Mouse (Mus musculus): ENCODE measurements at regions not wholly inside any gene's neighbourhood (a gene's known extent, or its start where the extent isn't known, plus 50 kb on each side); places are given as distances from the start of the nearest gene placed in this dataset.

DNA sequence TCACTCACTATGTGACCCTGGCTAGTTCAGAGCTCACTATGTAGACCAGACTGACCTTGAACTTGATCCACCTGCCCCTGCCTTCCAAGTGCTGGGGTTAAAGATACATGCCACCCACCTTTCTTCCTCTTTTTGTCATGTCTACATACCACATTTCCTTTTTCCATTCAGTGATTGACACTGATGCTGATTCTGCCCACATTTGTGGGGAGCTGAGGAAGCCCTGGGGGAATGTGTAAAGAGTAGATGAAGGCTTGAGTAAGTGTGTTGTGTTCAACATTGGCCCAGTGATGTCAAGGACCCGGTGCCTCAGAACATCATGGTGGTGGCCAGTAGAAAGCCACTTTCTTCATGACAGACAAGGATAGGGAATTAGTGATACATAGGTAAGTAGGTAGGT, 201.3 kb downstream of the Rpap3 start:
- no peak for DNase-seq (ENCODE audit: low spot score in 2 of 2)

DNA sequence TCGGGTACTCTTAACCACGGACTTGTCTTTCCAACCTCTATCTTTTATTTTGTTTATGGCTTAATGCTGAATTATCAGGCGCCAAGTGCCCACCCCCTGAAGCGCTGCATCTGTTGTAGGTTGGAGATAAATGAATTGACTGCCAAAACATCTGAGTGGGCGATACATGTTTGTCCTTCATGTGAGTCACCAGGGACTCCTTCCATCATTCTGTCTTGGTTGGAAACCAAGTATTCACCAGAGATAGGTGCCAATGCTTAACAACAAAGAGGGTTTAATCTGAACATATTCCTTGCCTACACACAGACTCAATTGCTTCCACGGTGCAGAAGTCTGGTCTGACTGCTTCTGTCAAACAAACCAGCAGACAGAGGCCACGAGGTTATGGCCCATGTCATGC, 203.6 kb downstream of the Rpap3 start:
- peak; percentile 22 to 46 for DNase-seq (ENCODE audit: low spot score in 2 of 2)

DNA sequence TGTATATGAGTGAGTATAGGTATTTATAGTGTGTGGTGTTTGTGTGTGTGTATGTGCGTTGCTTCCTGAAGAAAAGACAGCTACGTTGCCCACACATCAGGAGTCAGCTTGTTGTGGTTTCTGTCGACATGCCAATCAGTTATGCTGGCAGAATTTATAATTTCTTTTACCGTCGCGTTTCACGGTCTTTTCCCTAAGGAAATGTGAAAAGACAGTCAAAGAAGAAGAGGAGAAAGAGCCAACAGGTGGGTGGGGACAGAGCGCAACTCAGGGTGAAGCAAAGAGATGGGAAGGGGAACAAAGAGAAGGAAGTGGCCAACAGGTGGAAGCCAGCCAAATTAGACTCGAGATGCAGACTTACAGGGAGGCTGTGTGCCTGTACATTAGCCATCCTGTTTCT, 204.2 kb downstream of the Rpap3 start:
- no peak for DNase-seq (ENCODE audit: low spot score in 2 of 2)

DNA sequence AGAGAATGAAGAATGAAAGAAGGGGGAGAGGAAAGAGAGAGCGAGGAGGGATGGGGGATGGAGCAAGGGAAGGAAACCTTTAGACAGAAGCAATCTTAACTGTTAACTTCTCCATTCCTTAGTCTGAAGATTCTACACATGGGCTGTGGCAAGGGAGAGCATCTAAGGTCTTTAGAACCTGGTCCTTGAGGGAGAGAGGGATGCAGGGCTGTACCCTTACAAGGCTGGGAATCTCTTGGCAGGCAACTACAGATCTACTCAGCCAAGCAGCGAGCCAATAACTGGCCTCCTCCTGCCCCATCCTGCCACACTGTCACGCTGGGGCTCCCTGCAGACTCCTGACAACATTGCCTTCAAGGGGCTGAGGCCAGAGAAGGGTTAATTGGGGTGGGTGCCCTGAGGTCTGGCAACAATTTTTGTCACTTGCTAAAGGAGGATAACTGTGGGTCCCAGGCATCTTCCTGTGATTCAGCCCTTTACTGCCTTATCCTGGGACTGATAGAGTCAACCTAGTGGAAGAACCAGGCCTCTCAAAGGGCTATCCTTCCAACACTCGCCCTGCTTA, 205.7 kb downstream of the Rpap3 start:
- DNase-seq (ENCODE audit: low spot score in 2 of 2): no peak

DNA sequence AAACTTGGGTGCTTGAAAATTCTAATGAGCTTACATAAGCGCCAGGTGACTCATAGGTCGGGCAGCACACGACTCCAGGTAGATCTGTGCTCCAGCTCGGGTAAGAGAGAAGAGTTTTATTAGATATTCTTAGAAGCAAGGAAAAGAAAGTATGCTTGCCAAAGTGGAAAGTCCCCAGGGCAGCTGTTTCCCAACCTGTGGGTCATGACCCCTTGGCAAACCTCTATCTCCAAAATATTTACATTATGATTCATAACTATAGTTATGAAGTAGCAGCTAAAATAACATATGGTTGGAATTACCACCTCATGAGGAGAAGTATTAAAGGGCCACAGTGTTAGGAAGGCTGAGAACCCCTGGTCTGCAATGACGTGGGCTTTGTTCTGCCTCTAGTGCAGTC, 206.4 kb downstream of the Rpap3 start:
- DNase-seq (ENCODE audit: low spot score in 2 of 2): no peak

DNA sequence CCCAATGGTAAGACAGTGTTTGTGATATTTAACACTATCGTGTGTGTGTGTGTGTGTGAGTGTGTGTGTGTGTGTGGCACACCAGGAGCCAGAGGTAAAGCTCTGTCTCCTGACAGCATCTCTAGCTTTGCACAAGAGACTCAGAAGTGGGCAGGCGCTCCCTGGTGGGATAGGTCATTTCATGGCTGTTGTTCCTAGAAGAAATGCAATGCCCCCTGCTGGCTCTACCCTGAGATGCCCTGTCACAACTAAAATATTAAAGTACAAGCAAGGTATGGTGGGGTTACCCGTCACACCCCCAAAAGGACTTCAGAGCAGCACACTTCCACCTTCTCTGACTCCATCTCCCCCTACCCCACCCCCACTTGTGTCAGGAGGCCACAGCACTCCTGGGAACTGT, 207.2 kb downstream of the Rpap3 start:
- no peak for DNase-seq (ENCODE audit: low spot score in 2 of 2)

DNA sequence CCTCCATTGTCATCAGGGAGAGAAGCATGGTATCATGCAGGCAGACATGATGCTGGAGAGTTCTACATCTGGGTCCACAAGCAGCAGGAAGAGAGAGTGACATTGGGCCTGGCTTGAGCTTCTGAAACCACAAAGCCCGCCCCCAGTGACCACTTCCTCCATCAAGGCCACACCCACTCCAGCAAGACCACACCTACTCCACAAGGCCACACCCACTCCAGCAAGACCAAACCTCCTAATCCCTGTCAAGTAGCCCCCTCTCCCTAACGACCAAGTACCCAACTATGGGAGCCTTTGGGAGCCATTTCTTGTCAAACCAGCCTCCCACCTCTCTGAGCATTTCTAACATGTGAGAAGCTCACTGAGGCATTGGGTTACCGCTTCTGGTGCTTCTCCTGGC, 209.6 kb downstream of the Rpap3 start:
- DNase-seq (ENCODE audit: low spot score in 2 of 2): no peak

DNA sequence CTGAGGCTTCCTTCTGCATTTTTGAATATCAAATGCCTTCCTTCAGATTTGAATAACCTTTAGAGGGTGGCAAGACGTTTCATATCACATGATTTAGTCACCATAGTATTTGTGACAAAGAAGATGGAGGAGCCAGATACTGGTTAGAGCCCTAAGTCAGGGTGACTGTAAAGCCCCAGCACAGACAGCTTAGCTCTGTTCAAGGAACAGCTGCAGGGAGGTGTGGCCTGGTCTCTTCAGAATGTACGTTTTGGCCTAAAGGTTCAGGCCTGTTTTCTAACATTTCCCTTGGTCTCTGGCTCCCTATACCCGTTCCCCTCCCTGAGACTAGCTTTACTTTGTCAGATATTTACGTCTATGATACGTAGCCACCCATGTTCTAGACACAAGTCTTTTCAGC, 212.3 kb downstream of the Rpap3 start:
- no peak for DNase-seq (ENCODE audit: low spot score in 2 of 2)

DNA sequence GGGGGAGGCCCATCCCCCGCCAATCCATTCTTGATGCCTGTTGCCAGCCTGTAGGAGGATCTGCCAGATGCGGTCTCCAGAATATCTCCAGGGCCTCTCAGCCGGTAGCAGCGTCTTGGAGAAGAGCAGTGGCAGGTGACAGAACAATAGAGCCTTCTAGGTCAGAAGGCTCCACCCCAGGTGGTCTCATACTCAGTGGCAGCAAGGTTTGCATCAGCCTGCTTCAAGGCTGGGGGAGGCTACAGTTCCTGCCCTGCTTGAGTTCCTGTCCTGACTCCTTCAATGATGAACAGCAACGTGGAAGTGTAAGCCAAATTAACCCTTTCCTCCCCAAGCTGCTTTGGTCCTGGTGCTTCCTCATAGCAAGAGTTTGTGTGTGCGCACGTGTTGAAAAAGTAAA, 213.8 kb downstream of the Rpap3 start:
- no peak for DNase-seq (ENCODE audit: low spot score in 2 of 2)

DNA sequence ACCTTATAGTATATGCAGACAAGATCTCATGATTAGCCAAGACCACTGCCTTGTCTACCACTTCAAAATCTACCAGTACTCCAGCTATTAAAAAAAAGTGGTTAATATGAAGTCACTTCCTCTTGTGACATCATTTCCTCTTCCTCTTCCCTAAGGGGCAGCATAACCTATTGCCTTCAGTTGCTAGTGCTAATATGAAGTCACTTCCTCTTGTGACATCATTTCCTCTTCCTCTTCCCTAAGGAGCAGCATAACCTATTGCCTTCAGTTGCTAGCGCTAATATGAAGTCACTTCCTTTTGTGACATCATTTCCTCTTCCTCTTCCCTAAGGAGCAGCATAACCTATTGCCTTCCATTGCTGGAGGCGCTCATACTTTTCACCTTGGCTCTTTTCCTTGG, 218.2 kb downstream of the Rpap3 start:
- DNase-seq (ENCODE audit: low spot score in 2 of 2): no peak

DNA sequence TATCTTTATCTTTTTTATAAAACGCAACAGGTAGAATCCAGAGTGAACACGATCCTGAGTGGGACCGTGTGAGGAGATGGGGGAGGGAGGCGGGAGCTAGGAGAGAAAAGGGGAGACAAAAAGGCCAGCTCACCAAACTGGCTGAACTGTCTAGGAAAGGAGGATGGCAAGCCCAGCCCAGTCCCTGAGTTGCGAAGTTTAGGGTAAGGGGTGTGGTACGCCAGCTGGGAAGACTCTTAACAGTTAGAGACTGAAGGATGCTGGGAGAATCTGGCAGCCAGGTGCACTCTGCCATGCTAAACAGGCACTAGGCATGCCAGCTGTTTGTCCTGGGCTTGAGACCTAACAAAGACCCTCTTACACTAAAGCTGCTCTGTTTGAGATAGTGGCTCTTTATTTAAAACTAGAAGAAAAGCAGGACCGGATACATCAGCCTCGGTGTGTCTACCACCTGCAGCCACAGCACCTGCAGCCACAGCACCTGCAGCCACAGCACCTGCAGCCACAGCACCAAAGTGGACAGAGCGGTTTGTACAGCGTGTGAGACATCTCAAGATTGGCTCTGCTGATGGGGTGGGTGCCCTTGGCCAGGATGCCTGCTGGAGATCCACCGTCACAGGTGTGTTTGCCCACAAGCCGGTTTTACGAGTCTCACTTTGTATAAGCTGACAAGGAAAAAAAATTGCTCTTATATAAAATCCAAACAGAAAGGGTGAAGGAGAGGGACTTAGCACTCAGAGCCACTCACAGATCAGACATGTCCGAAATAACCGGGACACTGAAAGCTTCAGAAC, 225.1 kb upstream of the Amigo2 start:
- no peak for DNase-seq (ENCODE audit: low spot score in 2 of 2)

DNA sequence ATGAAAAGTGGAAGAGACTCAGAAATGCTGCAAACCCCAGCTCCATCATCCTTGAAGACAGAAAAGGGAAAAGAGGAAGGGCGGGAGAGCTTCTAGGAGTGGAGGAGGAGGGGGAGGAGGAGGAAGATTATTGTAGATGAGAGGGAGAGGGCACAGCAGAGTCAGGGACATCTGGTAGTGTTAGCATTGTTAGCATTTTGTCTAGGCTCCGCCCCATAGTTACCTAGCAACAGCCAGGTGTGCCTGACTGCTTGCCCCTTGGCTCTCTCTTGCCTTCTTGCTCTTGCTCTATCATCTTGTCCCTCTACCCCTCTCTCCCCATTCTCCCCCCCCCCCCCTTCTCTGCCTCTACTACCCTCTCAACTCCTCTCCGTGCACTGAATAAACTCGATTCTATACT, 224.4 kb upstream of the Amigo2 start:
- no peak for DNase-seq (ENCODE audit: low spot score in 2 of 2)

DNA sequence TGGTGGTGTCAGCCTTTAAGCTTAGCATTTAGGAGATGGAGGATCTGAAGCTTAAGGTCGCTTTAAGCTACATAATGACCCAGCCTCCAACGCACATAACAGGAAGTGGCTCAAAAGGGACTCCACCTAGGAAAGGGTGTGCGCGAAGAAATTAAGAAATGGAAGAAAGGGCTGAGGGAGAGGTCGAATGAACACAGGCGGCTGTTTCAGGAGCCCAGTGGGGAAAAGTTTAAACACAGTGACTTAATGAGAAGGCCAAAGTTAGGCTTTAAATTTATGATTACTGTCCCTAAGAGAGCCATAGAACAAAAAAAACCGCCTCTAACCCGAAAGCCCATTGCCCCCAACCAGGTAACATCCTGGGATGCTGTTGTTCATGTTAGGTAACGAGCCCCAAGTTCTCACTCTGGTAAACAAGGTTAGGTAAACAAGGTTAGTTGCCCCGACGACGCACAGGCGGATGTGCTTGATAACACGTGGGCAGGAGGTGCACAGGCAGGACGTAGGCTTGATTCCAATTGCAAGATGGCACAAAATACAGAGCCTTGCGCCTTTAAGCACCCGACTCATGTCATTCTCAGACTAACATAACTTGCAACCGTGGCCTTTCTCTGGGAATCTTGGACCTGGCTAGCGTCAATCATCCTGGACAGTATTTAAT, 222.7 kb upstream of the Amigo2 start:
- no peak for DNase-seq (ENCODE audit: low spot score in 2 of 2)

DNA sequence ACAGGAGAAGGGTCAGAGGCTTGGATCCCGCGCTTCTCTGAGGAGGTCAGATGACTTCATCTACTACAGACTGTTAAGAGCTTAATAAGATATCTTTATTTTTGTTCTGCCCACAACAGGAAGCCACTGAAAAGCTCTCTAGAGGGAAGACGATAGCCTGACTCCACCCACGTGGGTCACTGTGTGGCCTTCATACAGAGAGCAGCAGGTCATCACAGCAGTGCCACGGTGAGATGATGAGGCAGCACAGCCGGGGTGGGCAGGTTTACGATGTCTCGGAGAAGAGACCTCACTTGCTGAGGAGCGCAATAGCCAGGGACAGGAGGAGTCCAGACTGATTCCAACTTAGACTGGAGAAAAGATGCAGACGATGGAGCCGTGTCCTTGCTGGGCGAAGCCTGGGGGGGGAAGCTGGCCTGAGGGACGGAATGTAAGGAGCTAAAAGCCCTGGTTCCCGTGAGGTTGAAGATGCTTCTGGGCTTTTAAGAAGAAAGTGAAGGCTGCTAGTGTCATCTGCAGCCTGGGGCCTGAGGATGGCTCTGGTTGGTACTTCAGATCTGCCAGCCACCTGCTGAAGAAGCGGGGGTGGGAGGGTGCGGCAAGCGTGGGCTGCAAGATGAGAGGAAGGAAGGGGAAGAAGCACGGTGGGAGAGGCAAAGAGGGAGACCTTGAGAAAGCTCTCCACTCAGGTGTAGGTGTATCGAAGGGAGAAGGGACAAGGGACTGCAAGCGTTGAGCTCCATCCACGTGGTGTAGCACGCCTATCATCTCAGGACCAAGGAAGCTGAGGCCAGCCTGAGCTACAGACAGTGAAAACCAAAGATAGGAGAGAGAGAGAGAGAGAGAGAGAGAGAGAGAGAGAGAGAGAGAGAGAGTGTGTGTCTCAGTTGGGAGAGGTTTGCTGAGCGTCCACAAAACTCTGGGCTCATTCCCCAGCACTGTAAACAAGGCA, 221.9 kb upstream of the Amigo2 start:
- no peak for DNase-seq (ENCODE audit: low spot score in 2 of 2)

DNA sequence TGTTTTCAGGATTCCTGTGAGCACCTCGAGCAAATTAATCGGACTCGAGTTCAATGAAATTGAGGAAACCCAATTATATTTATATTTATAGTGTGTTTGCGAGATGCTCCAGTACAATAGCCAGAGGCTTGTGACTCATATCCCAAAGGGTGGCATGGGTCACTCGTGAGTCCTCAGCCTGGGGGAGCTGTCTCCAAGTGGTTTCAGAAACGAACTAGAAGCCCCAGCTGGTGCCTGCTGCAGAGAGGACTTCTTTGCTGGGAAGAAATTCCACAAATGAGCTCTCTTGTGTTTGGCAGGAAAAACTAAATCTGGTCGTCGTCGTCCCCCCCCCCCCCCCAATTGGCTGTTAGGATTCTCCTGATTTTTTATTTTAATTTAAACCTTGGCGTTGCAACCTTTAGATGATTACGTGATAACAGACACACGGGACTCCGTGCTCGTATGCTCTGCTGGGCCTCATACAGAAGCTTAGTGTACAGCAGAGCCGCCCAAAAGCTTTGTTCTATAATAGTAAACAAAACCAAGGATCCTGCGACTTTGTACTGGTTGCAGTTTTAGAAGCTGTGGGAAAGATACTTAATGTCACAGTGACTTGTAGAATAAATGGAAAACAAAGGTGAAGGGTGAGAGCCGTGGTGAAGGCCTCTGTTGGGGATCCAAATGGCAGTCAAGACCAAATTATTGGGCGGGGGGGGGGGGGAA, 220.8 kb upstream of the Amigo2 start:
- DNase-seq (ENCODE audit: low spot score in 2 of 2): no peak

DNA sequence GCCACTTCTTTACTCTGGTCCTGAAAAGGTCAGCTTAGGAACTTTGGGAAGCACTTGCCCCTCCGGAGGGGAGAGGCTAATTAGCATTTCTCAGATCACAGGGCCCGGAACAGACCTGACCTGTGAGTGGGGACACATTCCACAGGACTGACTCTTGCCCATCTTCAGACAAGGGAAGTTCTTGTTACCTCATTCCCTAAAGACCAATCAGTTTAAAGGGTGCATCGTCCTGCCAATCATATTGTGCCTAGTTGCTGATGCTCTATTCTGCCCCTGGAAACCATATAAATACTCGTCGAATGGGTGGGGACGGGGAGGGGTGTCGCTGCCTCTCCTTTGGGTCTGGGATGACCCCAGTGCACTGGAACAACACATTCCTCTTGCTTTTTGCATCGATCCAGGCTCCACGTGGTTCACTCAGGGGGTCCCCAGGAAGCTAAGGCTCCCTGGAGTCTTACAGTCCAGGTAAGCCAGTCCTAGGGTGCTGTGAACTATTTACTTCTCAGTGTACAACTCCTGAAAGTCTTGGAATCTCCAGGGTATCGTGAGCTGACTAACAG, 219.9 kb upstream of the Amigo2 start:
- DNase-seq (ENCODE audit: low spot score in 2 of 2): no peak

DNA sequence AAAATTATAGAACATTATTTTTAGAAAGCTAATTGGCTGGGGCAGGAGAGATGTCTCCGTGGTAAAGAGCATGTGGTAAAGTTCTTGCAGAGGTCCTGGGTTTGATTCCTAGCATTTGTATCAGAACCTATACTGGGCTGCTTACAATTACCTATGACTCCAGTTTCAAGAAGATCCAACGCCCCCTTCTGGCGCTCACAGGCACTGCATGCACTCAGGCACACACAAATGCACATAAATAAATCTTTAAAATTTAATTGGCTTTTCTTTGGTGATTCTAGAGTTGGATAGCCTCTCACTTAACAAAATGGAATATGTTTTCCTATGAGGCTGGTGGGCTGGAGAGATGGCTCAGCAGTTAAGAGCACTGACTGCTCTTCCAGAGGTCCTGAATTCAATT, 219.0 kb upstream of the Amigo2 start:
- DNase-seq (ENCODE audit: low spot score in 2 of 2): no peak

DNA sequence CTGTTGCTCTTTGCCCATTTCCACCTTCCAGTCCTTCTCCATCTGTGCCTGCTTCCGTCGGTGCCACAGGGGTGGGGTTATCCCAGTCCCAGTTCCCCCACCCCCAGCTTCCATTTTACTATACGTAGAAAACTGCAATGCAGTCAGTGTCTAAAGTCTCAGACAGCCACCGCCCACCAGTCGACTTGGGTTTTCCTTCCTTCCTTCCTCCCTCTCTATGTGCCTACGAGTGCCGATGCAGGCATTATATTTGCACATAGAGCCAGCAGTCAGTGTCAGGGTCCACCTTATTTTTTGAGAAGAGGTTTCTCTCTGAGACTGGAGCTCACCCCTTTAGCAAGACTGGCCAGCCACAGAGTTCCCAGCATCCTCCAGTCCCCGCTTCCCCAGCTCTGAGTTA, 218.3 kb upstream of the Amigo2 start:
- DNase-seq (ENCODE audit: low spot score in 2 of 2): no peak

DNA sequence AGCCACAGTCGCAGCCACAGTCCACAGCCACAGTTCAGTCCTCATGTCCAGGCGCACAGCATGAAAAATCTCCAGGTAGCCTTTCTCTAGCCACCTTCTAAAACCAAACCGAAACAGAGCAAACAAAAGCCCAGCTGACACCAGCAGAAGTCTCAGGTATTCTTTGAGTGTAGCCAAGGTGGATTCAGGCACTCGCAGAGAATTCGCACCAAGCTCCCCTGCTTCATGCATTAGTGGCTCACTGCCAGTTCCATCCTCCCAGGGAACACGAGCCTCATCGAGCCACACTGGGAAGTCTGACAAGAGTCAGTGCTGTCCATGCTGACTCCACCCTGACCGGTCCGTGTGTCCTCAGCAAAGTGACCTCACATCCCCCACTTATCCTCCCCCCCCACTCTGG, 217.7 kb upstream of the Amigo2 start:
- no peak for DNase-seq (ENCODE audit: low spot score in 2 of 2)

DNA sequence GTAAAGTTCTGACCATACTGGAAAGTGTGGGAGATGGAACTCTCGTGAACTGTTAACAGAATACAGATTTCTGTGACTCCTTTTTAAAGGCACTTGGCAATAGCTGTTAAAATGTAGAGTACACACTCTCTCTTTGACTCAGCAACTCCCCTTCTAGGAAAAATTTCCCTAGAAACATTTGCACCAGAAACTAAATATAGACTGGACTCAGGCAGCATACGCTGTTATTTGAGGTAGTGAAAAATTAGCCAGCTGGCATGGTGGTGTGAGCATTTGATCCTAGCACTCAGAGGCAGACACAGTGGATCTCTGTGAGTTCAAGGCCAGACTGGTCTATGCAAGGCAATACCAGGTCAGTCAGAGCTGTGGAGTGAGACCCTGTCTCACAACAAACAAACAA, 215.5 kb upstream of the Amigo2 start:
- DNase-seq (ENCODE audit: low spot score in 2 of 2): no peak

DNA sequence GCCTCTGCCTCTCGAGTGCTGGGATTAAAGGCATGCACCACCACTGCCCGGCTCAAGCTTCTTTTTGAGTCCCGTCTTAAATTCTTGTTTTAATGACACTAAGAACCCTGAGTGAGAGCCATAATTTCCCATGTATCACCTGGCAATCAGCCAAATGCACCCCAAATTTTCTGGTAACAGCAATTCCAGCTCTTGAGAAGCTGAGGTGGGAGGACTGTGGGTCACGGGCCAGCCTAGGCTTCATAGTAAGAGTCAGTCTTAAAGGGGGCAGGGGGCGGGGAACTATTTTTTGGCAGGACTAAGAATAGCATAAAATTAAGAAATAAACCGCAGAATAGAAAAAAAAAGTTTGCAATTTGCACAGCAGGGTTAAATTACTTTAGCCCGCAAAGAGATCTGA, 214.9 kb upstream of the Amigo2 start:
- DNase-seq (ENCODE audit: low spot score in 2 of 2): no peak
